Mouse (Mus musculus): ENCODE data around the gene Card11.

Card11 gene

GRCm38 (mm10) chr5:140841942-140842341 is 158.4 kb downstream of the Card11 start:
- no peak for DNase-seq

- no peak for DNase-seq
Observed at GRCm38 (mm10) chr5:140831064-140831431, 169.3 kb downstream of the Card11 start.

- peak; percentile 98 to 99 for DNase-seq
Observed at GRCm38 (mm10) chr5:140830314-140831063, 169.9 kb downstream of the Card11 start, which contains the start of gene Gna12. TSS of gene Gna12 (minus strand) at chr5:140830431.

- DNase-seq, result peak in 1 of 2 experiments; percentile 56
Observed at GRCm38 (mm10) chr5:140829911-140830294, 170.5 kb downstream of the Card11 start.

GRCm38 (mm10) chr5:140829081-140829910 is 171.1 kb downstream of the Card11 start:
- no peak for DNase-seq

- no peak for DNase-seq
Observed at GRCm38 (mm10) chr5:140828363-140828762, 172.0 kb downstream of the Card11 start.

GRCm38 (mm10) chr5:140827896-140828295 is 172.5 kb downstream of the Card11 start:
- peak; percentile 40 to 63 for DNase-seq

GRCm38 (mm10) chr5:140827413-140827812 is 173.0 kb downstream of the Card11 start:
- DNase-seq, result no peak

GRCm38 (mm10) chr5:140826796-140827195 is 173.6 kb downstream of the Card11 start:
- DNase-seq, result no peak

- DNase-seq, result no peak
Observed at GRCm38 (mm10) chr5:140826118-140826517, 174.3 kb downstream of the Card11 start.

GRCm38 (mm10) chr5:140824126-140824525 is 176.3 kb downstream of the Card11 start:
- DNase-seq, result no peak

GRCm38 (mm10) chr5:140823386-140823785 is 177.0 kb downstream of the Card11 start:
- no peak for DNase-seq

Measured in lung, postnatal 4 days (tissue).